28 mouse cellular contexts compared by ENCODE assay signal in genomic region chr1:179689479-179689878, GRCm38 (mm10). TPM values are rescaled to one million over a fixed set of nuclear protein-coding genes. Genes with fewer than 3 reads are reported as not detected.
"Had no signal": no experiment of that assay in that cellular context is flagged by ENCODE, and none has a peak within 500 bp of the region (broad histone marks: within the 10 kb centered on the region; RNA-seq: fewer than 3 reads in every experiment).

No protein-coding gene starts in this region.

- H3K4me2 ChIP-seq: hindbrain, embryonic 12.5 days; hindbrain, embryonic 14.5 days; intestine, embryonic 15.5 days; limb, embryonic 12.5 days; liver, embryonic 11.5 days had no signal

- H3K4me1 ChIP-seq: hindbrain, embryonic 10.5 days; hindbrain, embryonic 12.5 days; intestine, embryonic 15.5 days; limb, embryonic 10.5 days; limb, embryonic 12.5 days had no signal

- H3K27ac ChIP-seq: hindbrain, embryonic 10.5 days; hindbrain, embryonic 12.5 days; hindbrain, embryonic 14.5 days; intestine, embryonic 15.5 days; layer of hippocampus, adult 2 months; left cerebral cortex, adult 2 months; limb, embryonic 10.5 days; limb, embryonic 12.5 days had no signal

- H3K9ac ChIP-seq: heart, embryonic 12.5 days; hindbrain, embryonic 12.5 days; hindbrain, embryonic 14.5 days; intestine, embryonic 15.5 days; limb, embryonic 12.5 days had no signal

- H3K9me3 ChIP-seq: heart, embryonic 10.5 days; heart, embryonic 12.5 days; hindbrain, embryonic 10.5 days; hindbrain, embryonic 12.5 days; intestine, embryonic 15.5 days; limb, embryonic 10.5 days; limb, embryonic 12.5 days had no signal

- ATAC-seq: hindbrain, embryonic 16.5 days; inflammation-experienced regulatory T-cells, adult 6 months; intestine, embryonic 15.5 days; intestine, postnatal 0 days had no signal

- H3K36me3 ChIP-seq: intestine, embryonic 15.5 days had no signal

- H3K4me3 ChIP-seq: gastrocnemius, adult 2 months; heart, embryonic 10.5 days; heart, embryonic 12.5 days; hindbrain, embryonic 10.5 days; hindbrain, embryonic 12.5 days; intestine, embryonic 15.5 days; layer of hippocampus, adult 2 months; left cerebral cortex, adult 2 months; limb, embryonic 10.5 days; limb, embryonic 12.5 days had no signal

- DNase-seq: gastrocnemius, adult 2 months; gastrocnemius, postnatal 10 days; gastrocnemius, postnatal 25 days; heart, adult 18-20 months; heart, postnatal 10 days; heart, postnatal 4 days; kidney, adult 18-20 months; kidney, adult 8-10 months; kidney, postnatal 10 days; kidney, postnatal 25 days; kidney, postnatal 4 days; liver had no signal

- H3K27me3 ChIP-seq: heart, embryonic 12.5 days; hindbrain, embryonic 12.5 days; intestine, embryonic 15.5 days; limb, embryonic 12.5 days had no signal

RNA-seq across cellular contexts. Expression of gene Kif28, which starts 55.6 kb away (rescaled TPM):
- polyA plus RNA-seq: heart, embryonic 12.5 days; hindbrain, embryonic 10.5 days; hindbrain, embryonic 12.5 days; hindbrain, embryonic 14.5 days; inflammation-experienced regulatory T-cells, adult 6 months; intestine, embryonic 15.5 days; intestine, postnatal 0 days; kidney, embryonic 14.5 days; kidney, embryonic 16.5 days; limb, embryonic 12.5 days; liver, embryonic 11.5 days had no signal
